Mouse (Mus musculus): ENCODE results near the gene Fstl3.

Fstl3 gene

DNA sequence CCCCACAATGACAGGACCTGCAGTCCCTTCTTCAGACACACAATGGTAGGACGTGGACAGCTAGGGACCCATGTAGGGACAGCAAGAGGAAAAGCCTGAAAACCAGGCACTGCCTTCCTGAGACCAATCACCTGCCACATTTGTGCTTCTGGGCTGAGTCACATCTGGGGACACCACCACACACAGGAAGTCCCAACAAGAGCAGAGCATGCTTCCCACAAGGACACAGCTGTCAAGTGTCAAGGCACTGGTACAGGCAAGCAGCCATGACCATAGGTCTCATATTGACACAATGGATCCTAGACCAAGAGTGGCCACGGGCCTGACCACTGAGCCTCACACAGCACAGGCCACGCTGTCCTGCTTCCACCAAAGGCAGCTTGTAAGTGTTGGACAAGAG, 14.2 kb upstream of the Fstl3 start:
- no peak for DNase-seq

- DNase-seq, result no peak
These were observed 12.8 kb upstream of the Fstl3 start for GRCm38 (mm10) chr10:79764234-79764633.

DNA sequence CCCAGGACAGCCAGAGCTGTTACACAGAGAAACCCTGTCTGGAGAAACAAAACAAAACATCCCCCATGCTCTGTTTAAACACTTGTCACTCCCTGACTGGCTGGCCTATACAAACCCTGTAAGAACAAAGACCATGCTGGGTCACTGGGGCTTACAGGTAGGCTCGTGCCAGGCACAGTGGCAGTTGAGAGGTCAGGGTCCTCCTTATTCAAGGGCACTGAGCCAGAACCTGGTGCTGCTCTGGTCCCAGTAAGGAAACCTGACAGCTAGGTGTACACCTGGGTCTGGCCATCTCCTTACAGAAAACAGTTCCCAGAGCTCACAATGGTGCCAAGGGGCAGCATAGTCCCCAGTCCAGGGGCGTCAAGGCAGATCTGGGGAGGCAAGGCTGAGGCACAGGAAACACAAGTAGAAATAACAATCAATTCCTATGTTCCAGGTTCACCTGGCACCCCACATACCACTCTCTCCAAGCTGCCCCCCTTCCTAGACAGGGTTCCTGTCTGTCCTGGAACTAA, 11.8 kb upstream of the Fstl3 start:
- DNase-seq, result peak; percentile 45

GRCm38 (mm10) chr10:79766001-79766507, 11.0 kb upstream of the Fstl3 start:
- peak; percentile 43 for DNase-seq

- DNase-seq, result peak; percentile 100
These were observed 10.4 kb upstream of the Fstl3 start, which contains the start of gene Rnf126 for GRCm38 (mm10) chr10:79766508-79767325. Rnf126 (minus strand) TSS chr10:79766952.

- peak; percentile 91 for DNase-seq
These were observed 9.5 kb upstream of the Fstl3 start for GRCm38 (mm10) chr10:79767372-79768244.

DNA sequence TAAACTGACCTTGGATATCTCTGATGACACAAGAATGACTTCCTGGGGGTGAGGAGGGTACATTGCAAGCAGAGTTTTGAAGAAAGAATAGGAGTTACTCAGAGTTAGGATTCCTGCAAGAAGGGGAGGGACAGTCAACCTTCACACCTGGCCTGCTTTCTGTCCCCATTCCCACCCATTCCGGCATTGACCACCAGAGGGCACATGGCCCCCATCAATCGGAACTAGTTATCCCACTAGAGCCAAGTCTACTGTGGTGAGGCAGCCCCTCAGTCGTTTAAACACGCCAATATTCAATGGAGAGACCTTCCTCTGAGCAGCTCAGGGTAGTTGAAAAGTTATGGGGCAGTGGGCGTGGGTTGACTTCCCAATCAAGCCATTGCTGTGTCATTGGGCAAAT, 8.7 kb upstream of the Fstl3 start:
- DNase-seq, result peak; percentile 88

GRCm38 (mm10) chr10:79769329-79769728, 7.7 kb upstream of the Fstl3 start:
- peak; percentile 81 for DNase-seq

DNA sequence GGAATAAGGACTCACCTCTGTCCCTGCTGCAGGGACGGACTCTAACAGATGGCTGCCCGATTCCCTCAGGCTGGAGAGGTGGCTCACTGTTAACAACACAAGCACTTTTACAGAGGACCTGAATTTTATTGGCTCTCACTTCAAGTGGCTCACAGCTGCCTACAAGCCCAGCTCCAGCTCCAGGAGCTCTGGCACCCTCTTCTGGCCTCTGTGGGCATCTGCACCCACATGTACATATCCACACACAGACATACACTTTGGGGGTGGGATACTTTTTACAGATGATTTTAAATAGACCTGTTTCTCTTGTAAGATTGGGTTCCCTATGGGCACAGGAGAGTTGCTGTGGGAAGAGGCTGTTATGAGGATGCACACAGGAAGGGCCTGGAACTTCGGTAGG, 4.8 kb upstream of the Fstl3 start:
- DNase-seq, result no peak

GRCm38 (mm10) chr10:79773208-79773607, 3.9 kb upstream of the Fstl3 start:
- no peak for DNase-seq

DNA sequence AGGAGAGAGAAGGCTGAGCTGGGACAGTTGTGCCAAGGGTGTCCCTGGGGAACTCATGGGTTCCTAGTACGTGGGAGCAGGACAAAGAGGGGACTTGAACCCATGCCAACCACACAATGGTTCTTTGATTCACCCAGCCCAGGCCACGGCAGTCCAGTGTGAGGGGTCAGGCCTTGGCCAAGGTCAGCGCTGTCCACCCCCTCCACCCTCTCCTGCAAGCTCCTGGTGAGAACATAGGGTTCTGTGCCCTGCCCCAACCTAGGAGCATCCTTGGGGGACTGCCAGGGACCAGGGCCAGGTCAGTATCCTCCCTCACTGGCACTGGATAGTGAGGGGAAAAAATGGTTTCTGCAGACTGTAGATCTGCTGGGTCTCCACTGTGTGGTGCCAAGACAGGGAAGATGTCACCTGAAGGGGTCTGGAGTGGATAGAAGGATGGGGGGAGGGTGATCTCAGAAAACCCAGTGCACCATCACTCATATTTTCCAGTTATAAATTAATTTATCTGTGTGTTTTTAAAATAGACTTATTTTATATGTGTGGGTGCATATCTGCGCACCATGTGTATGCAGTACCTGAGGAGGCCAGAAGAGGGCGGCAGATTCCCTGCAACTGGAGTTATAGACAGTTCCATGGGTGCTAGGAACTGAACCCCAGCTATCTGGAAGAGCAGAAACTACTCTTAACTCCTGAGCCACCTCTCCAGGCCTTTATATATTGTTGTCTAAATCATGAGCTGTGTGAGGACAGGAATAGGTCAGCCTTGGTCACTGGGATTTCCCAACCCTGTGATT, 2.4 kb upstream of the Fstl3 start:
- DNase-seq, result no peak

DNA sequence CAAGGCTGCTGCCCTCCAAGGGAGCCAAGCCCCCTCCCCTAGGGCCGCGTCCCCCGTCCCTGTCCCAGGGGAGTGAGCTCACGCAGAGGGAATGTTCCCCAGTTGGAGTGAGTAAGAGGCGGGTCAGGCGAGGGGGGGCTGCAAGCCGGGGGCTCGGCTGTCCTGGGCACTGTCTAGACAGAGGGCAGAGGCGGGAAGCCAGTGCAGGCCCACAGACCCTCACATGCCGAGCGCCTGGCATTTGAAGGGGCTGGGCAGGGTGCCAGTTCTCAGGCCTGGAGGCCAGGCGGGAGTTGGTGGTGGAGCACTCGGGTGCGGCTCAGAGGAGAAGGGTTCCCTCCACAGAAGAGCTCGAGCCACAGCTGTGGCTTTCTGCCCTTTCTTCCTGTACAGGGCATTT, 934 bp downstream of the Fstl3 start:
- no peak for DNase-seq

GRCm38 (mm10) chr10:79779193-79779592, 2.1 kb downstream of the Fstl3 start:
- DNase-seq, result no peak

- DNase-seq, result peak; percentile 100
These were observed 3.0 kb downstream of the Fstl3 start for GRCm38 (mm10) chr10:79779784-79780663.

DNA sequence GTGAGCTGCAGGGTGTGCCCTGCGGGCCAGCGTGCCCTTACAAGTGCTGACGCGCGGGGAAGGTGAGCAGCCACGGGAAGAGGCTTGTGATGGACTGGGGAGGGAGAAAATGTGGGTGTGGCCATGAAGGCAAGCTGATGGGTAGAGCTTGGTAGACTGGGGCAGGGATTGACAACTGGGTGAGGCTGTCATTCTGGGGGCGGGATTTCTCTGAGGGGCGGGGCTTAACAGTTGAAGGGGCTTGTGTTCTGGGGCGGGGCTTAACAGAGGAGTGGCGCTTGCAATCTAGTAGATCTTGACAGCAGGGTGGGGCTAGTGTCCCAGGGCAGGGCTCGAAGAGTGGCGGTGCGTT, 3.6 kb downstream of the Fstl3 start:
- no peak for DNase-seq

- no peak for DNase-seq
These were observed 4.1 kb downstream of the Fstl3 start for GRCm38 (mm10) chr10:79781139-79781538.

GRCm38 (mm10) chr10:79781956-79782355, 4.9 kb downstream of the Fstl3 start:
- no peak for DNase-seq

DNA sequence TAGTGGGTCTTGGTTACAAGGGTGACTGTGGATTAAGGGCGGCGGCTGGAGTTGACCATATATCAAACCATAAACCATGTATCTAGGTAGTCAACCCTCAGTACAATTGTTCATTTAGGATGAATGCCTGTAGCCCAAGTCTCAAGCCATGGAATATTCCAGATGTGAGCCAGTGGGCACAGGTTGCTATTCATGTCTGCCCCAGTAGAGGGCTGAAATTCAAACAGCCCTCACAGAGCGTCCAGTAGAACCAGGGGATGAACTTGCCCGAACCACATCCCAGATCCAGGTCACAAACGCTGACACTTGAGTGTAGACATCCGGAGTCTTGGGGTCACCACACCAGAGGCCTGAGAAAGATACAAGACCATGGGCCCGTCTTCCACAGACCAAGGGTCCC, 6.0 kb downstream of the Fstl3 start:
- no peak for DNase-seq

GRCm38 (mm10) chr10:79783920-79784800, 7.1 kb downstream of the Fstl3 start:
- no peak for DNase-seq

- DNase-seq, result peak; percentile 89
These were observed 11.5 kb downstream of the Fstl3 start for GRCm38 (mm10) chr10:79788386-79789158.

All from kidney, adult 9 months (tissue).